In genomic region chr5:65763088-65763915, GRCm38 (mm10) we compare ENCODE assay signal across 8 mouse cellular contexts. TPM values are rescaled to one million over a fixed set of nuclear protein-coding genes. Genes with fewer than 3 reads are reported as not detected.
A peak's percentile ranks its signal among the peaks of the same experiment; 100 is the strongest.
DNase-seq lines count a peak whose midpoint lies in the region; ATAC-seq lines count a peak whose summit lies in the region.

TSS of gene N4bp2 (plus strand) at chr5:65763521.

- peak within 1 kb of the TSS; percentile 81 for H3K4me2 ChIP-seq in hindbrain, embryonic 14.5 days (replicated peaks)

- peak within 1 kb of the TSS; percentile 100 for H3K27ac ChIP-seq in hindbrain, embryonic 14.5 days

- peak; percentile 32 for ATAC-seq in hindbrain, embryonic 14.5 days (ENCODE audit: low FRiP score)

- H3K27me3 ChIP-seq in hindbrain, embryonic 14.5 days (ENCODE audit: control insufficient read depth, insufficient read depth, low read length) = no peaks in the 10 kb centered on the region

- peak within 1 kb of the TSS; percentile 95 for H3K4me3 ChIP-seq in hindbrain, embryonic 14.5 days (replicated peaks; ENCODE audit: low read length)

- H3K9ac ChIP-seq in hindbrain, embryonic 14.5 days = peak within 1 kb of the TSS; percentile 99

- H3K4me1 ChIP-seq in hindbrain, embryonic 14.5 days (replicated peaks; ENCODE audit: control insufficient read depth, insufficient read depth, low read length) = peaks cover 5% of the 10 kb centered on the region; the same call in 1 of the 2 replicates

- no peaks in the 10 kb centered on the region for H3K9me3 ChIP-seq in hindbrain, embryonic 14.5 days (ENCODE audit: control insufficient read depth, low read length)

- peak; percentile 84 for DNase-seq in NIH3T3 (ENCODE audit: low read depth)
- DNase-seq in cerebellum, postnatal 25 days = peak; percentile 87 to 89
- DNase-seq in frontal cortex, postnatal 25 days (ENCODE audit: low spot score in 2 of 2) = peak; percentile 19 to 44
- peak; percentile 64 for DNase-seq in hindbrain, embryonic 14.5 days (ENCODE audit: low spot score)
- peak; percentile 73 to 74 for DNase-seq in layer of hippocampus, postnatal 36 days
- peak; percentile 70 for DNase-seq in lung, postnatal 36 days
- DNase-seq in retina, postnatal 1 day = peak; percentile 76
- peak; percentile 70 for DNase-seq in urinary bladder, adult 2 months (ENCODE audit: low spot score)

- WGBS in hindbrain, embryonic 14.5 days = under 1% methylated on average over 67 of the region's 80 CpGs

- no peaks in the 10 kb centered on the region for H3K36me3 ChIP-seq in hindbrain, embryonic 14.5 days (replicated peaks; ENCODE audit: control insufficient read depth, insufficient read depth)

RNA-seq across cellular contexts. Expression of gene N4bp2, which starts in this region (rescaled TPM):
- polyA plus RNA-seq in hindbrain, embryonic 14.5 days (2014; fragmentation: Nextera tagmentation; extraction: Ambion mirVana) = 26.9 and 27.1 TPM in 2 replicates
- 10 to 100 TPM; 10.4 to 16.1 TPM for total RNA-seq in layer of hippocampus, postnatal 36 days (2021)
- 7.9 TPM in 2 replicates for polyA plus RNA-seq in urinary bladder, adult 2 months (2012; rRNA removed)

Comparison
In these comparisons a context has a peak if more than half of its experiments do, and no peak if none do; other contexts are left out.
1. Peak in every context shown above with its lines: DNase-seq, ATAC-seq, H3K4me3 ChIP-seq and H3K27ac ChIP-seq.
2. DNase-seq: peak in every context shown above with its lines; median percentile 88 in cerebellum, postnatal 25 days; 84 in NIH3T3; 76 in retina, postnatal 1 day; 74 in layer of hippocampus, postnatal 36 days; 70 in lung, postnatal 36 days; 70 in urinary bladder, adult 2 months; 64 in hindbrain, embryonic 14.5 days; 32 in frontal cortex, postnatal 25 days.